Mouse (Mus musculus) neural tube, embryonic 13.5 days (tissue): ENCODE measurements around the gene Ddx52. TPM values are rescaled to one million over a fixed set of nuclear protein-coding genes. Genes with fewer than 3 reads are reported as not detected.
A peak's percentile ranks its signal among the peaks of the same experiment; 100 is the strongest.

ENCODE experiments used
- ATAC-seq: fragments of 200-750 bp; cut with Nextera tagmentation; 2 replicates; pipeline ENCODE4 v1.8.0; 2017; ENCODE audit warnings: low read depth, mild to moderate bottlenecking, moderate TSS enrichment, moderate library complexity
- H3K27ac ChIP-seq: fragments of 300-500 bp; sonication (generic); replicated peaks from 2 replicates; pipeline ENCODE4 v1.5.1; 2015; ENCODE audit warnings: moderate library complexity, mild to moderate bottlenecking, inconsistent platforms
- H3K27me3 ChIP-seq: fragments of 300-500 bp; sonication (generic); 2 replicates; pipeline ENCODE4 v1.6.1; 2015; ENCODE audit warnings: mild to moderate bottlenecking, inconsistent platforms
- H3K36me3 ChIP-seq: fragments of 300-500 bp; sonication (generic); 2 replicates; pipeline ENCODE4 v1.6.1; 2015; ENCODE audit warnings: mild to moderate bottlenecking, inconsistent platforms
- H3K4me1 ChIP-seq: fragments of 300-500 bp; sonication (generic); replicated peaks from 2 replicates; pipeline ENCODE4 v1.6.1; 2015; ENCODE audit warnings: inconsistent platforms
- H3K4me2 ChIP-seq: fragments of 300-500 bp; sonication (generic); 2 replicates; pipeline ENCODE4 v1.6.1; 2015; ENCODE audit warnings: inconsistent platforms, mild to moderate bottlenecking, moderate library complexity
- H3K4me3 ChIP-seq: fragments of 300-500 bp; sonication (generic); 2 replicates; pipeline ENCODE4 v1.5.1; 2015; ENCODE audit warnings: mild to moderate bottlenecking, inconsistent platforms
- H3K9ac ChIP-seq: fragments of 300-500 bp; sonication (generic); 2 replicates; pipeline ENCODE4 v1.6.1; 2015; ENCODE audit warnings: moderate library complexity, mild to moderate bottlenecking, inconsistent platforms
- H3K9me3 ChIP-seq: fragments of 300-500 bp; sonication (generic); 2 replicates; pipeline ENCODE4 v1.6.1; 2016; ENCODE audit warnings: inconsistent platforms
- WGBS: fragments of 180-500 bp; shearing (Covaris S2); methylation state at CpG from one replicate; pipeline ENCODE4 v1.1.7; 2015; 5-methylcytosine and 5-hydroxymethylcytosine counted together
- polyA plus RNA-seq: library from polyadenylated mRNA; unstranded; fragments of >200 nt; fragmentation: Nextera tagmentation; extraction: Ambion mirVana; gene quantifications from 2 replicates; pipeline ENCODE4 v1.2.1, GENCODE M21; 2015

Ddx52 gene
- 27.7 and 28.4 TPM in 2 replicates for polyA plus RNA-seq

- ATAC-seq = peak; percentile 96
- Histone ChIP-seq H3K27ac (peak within 1 kb of the TSS; percentile 65), H3K4me2 (peak within 1 kb of the TSS; percentile 80), H3K4me1 (peaks cover 16% of the 10 kb centered on the region), H3K36me3 (peaks cover 37% of the 10 kb centered on the region), H3K9me3 (no peaks in the 10 kb centered on the region), H3K27me3 (peaks cover 7% of the 10 kb centered on the region), H3K9ac (peak within 1 kb of the TSS; percentile 85), H3K4me3 (peak within 1 kb of the TSS; percentile 81)
- WGBS = 2% methylated on average over 49 of the region's 49 CpGs
Observed at GRCm38 (mm10) chr11:83941950-83942840, at the start of gene Ddx52. TSS of gene Ddx52 (plus strand) at chr11:83942062.

GRCm38 (mm10) chr11:83893325-83893724 lies 48.5 kb upstream of the Ddx52 start:
- Histone ChIP-seq H3K4me2 (no peak overlapping the region), H3K9me3 (no peaks in the 10 kb centered on the region), H3K27me3 (no peaks in the 10 kb centered on the region), H3K9ac (no peak overlapping the region), H3K4me3 (no peak overlapping the region), H3K27ac (no peak overlapping the region), H3K36me3 (no peaks in the 10 kb centered on the region), H3K4me1 (no peaks in the 10 kb centered on the region)
- 82% methylated on average over 9 of the region's 9 CpGs for WGBS
- ATAC-seq = no peak

GRCm38 (mm10) chr11:83896430-83897410 lies 45.1 kb upstream of the Ddx52 start:
- Histone ChIP-seq H3K4me1 (no peaks in the 10 kb centered on the region), H3K9ac (no peak overlapping the region), H3K27me3 (no peaks in the 10 kb centered on the region), H3K36me3 (no peaks in the 10 kb centered on the region), H3K4me3 (no peak overlapping the region), H3K4me2 (no peak overlapping the region), H3K9me3 (no peaks in the 10 kb centered on the region), H3K27ac (no peak overlapping the region)
- no peak for ATAC-seq
- WGBS = 89% methylated on average over 16 of the region's 16 CpGs

- no peaks in the 10 kb centered on the region for H3K4me1 ChIP-seq
- no peak overlapping the region for H3K4me2 ChIP-seq
- no peak overlapping the region for H3K27ac ChIP-seq
- H3K9me3 ChIP-seq = no peaks in the 10 kb centered on the region
- H3K9ac ChIP-seq = no peak overlapping the region
- H3K4me3 ChIP-seq = no peak overlapping the region
- no peaks in the 10 kb centered on the region for H3K27me3 ChIP-seq
- WGBS = 69% methylated on average over 7 of the region's 7 CpGs
- H3K36me3 ChIP-seq = no peaks in the 10 kb centered on the region
- no peak for ATAC-seq
Observed at GRCm38 (mm10) chr11:83897569-83897968, 44.3 kb upstream of the Ddx52 start.

- WGBS = 79% methylated on average over 3 of the region's 3 CpGs
- no peak overlapping the region for H3K4me2 ChIP-seq
Observed at GRCm38 (mm10) chr11:83902812-83903211, 39.0 kb upstream of the Ddx52 start.

GRCm38 (mm10) chr11:83905756-83906155 lies 36.1 kb upstream of the Ddx52 start:
- Histone ChIP-seq H3K4me3 (no peak overlapping the region), H3K27ac (no peak overlapping the region), H3K9me3 (no peaks in the 10 kb centered on the region), H3K27me3 (no peaks in the 10 kb centered on the region), H3K4me1 (no peaks in the 10 kb centered on the region), H3K4me2 (no peak overlapping the region), H3K36me3 (no peaks in the 10 kb centered on the region), H3K9ac (no peak overlapping the region)
- no peak for ATAC-seq
- WGBS = 50% methylated on average over 5 of the region's 5 CpGs

More at GRCm38 (mm10) chr11:83902812-83903211, 39.0 kb upstream of the Ddx52 start:
- H3K9me3 ChIP-seq = no peaks in the 10 kb centered on the region
- no peaks in the 10 kb centered on the region for H3K36me3 ChIP-seq
- H3K4me1 ChIP-seq = no peaks in the 10 kb centered on the region
- H3K27me3 ChIP-seq = no peaks in the 10 kb centered on the region
- no peak overlapping the region for H3K27ac ChIP-seq
- H3K9ac ChIP-seq = no peak overlapping the region
- H3K4me3 ChIP-seq = no peak overlapping the region
- no peak for ATAC-seq

- Histone ChIP-seq H3K36me3 (no peaks in the 10 kb centered on the region), H3K4me3 (no peak overlapping the region), H3K4me1 (no peaks in the 10 kb centered on the region), H3K9ac (no peak overlapping the region), H3K4me2 (no peak overlapping the region), H3K27ac (no peak overlapping the region), H3K9me3 (no peaks in the 10 kb centered on the region), H3K27me3 (no peaks in the 10 kb centered on the region)
- WGBS = 22% methylated on average over 7 of the region's 7 CpGs
- no peak for ATAC-seq
Observed at GRCm38 (mm10) chr11:83908376-83908775, 33.5 kb upstream of the Ddx52 start.

- ATAC-seq = no peak
- no peak overlapping the region for H3K27ac ChIP-seq
- 25% methylated on average over 8 of the region's 8 CpGs for WGBS
Observed at GRCm38 (mm10) chr11:83913824-83914311, 28.0 kb upstream of the Ddx52 start.

GRCm38 (mm10) chr11:83914501-83914900 lies 27.4 kb upstream of the Ddx52 start:
- WGBS = 77% methylated on average over 4 of the region's 4 CpGs
- no peaks in the 10 kb centered on the region for H3K36me3 ChIP-seq
- H3K4me3 ChIP-seq = no peak overlapping the region
- H3K9me3 ChIP-seq = no peaks in the 10 kb centered on the region
- no peak overlapping the region for H3K9ac ChIP-seq
- H3K27me3 ChIP-seq = no peaks in the 10 kb centered on the region
- ATAC-seq = no peak
- H3K4me2 ChIP-seq = no peak overlapping the region
- no peak overlapping the region for H3K27ac ChIP-seq
- H3K4me1 ChIP-seq = no peaks in the 10 kb centered on the region

More at GRCm38 (mm10) chr11:83913824-83914311, 28.0 kb upstream of the Ddx52 start:
- H3K27me3 ChIP-seq = no peaks in the 10 kb centered on the region
- no peak overlapping the region for H3K9ac ChIP-seq
- H3K4me1 ChIP-seq = no peaks in the 10 kb centered on the region
- no peaks in the 10 kb centered on the region for H3K36me3 ChIP-seq
- no peak overlapping the region for H3K4me2 ChIP-seq
- H3K9me3 ChIP-seq = no peaks in the 10 kb centered on the region
- H3K4me3 ChIP-seq = no peak overlapping the region

- ATAC-seq = no peak
- WGBS = 68% methylated on average over 2 of the region's 2 CpGs
Observed at GRCm38 (mm10) chr11:83922600-83922999, 19.3 kb upstream of the Ddx52 start.

GRCm38 (mm10) chr11:83927097-83927496 lies 14.8 kb upstream of the Ddx52 start:
- WGBS = 58% methylated on average over 3 of the region's 3 CpGs
- Histone ChIP-seq H3K4me2 (no peak overlapping the region), H3K9ac (no peak overlapping the region), H3K36me3 (no peaks in the 10 kb centered on the region), H3K4me3 (no peak overlapping the region), H3K27ac (no peak overlapping the region), H3K27me3 (no peaks in the 10 kb centered on the region), H3K4me1 (no peaks in the 10 kb centered on the region), H3K9me3 (no peaks in the 10 kb centered on the region)
- ATAC-seq = no peak

More at GRCm38 (mm10) chr11:83922600-83922999, 19.3 kb upstream of the Ddx52 start:
- Histone ChIP-seq H3K27ac (no peak overlapping the region), H3K4me3 (no peak overlapping the region), H3K9ac (no peak overlapping the region), H3K9me3 (no peaks in the 10 kb centered on the region), H3K27me3 (no peaks in the 10 kb centered on the region), H3K36me3 (no peaks in the 10 kb centered on the region), H3K4me2 (no peak overlapping the region), H3K4me1 (no peaks in the 10 kb centered on the region)
